Mouse (Mus musculus) kidney, embryonic 16.5 days (tissue): ENCODE data around the gene Afg1l. TPM values are rescaled to one million over a fixed set of nuclear protein-coding genes. Genes with fewer than 3 reads are reported as not detected.
A peak's percentile ranks its signal among the peaks of the same experiment; 100 is the strongest.

Experiments
- ATAC-seq: fragments of 200-750 bp; cut with Nextera tagmentation; 2 replicates; pipeline ENCODE4 v1.8.0; 2017; ENCODE audit warnings: moderate TSS enrichment; ENCODE audit not compliant: low FRiP score, low TSS enrichment
- H3K27ac ChIP-seq: fragments of 300-500 bp; sonication (generic); 2 replicates; pipeline ENCODE4 v1.5.1; 2014; ENCODE audit warnings: low read length
- H3K27me3 ChIP-seq: fragments of 300-500 bp; sonication (generic); 2 replicates; pipeline ENCODE4 v1.6.1; 2014; ENCODE audit warnings: low read length, control low read depth, mixed read lengths; ENCODE audit not compliant: insufficient read depth
- H3K36me3 ChIP-seq: fragments of 300-500 bp; sonication (generic); 2 replicates; pipeline ENCODE4 v1.6.1; 2014; ENCODE audit warnings: low read length, control low read depth, mixed read lengths; ENCODE audit not compliant: insufficient read depth
- H3K4me1 ChIP-seq: fragments of 300-500 bp; sonication (generic); 2 replicates; pipeline ENCODE4 v1.6.1; 2014; ENCODE audit warnings: low read length, control low read depth, mixed read lengths; ENCODE audit not compliant: insufficient read depth
- H3K4me2 ChIP-seq: fragments of 300-500 bp; sonication (generic); replicated peaks from 2 replicates; pipeline ENCODE4 v1.6.1; 2014; ENCODE audit warnings: low read depth, low read length
- H3K4me3 ChIP-seq: fragments of 300-500 bp; sonication (generic); 2 replicates; pipeline ENCODE4 v1.5.1; 2014; ENCODE audit warnings: mild to moderate bottlenecking, low read length
- H3K9ac ChIP-seq: fragments of 300-500 bp; sonication (generic); replicated peaks from 2 replicates; pipeline ENCODE4 v1.6.1; 2014; ENCODE audit warnings: low read length
- H3K9me3 ChIP-seq: fragments of 300-500 bp; sonication (generic); 2 replicates; pipeline ENCODE4 v1.6.1; 2016; ENCODE audit warnings: low read length, control low read depth
- WGBS: fragments of 180-500 bp; shearing (Covaris S2); extraction: QIAGEN DNeasy Blood & Tissue Kit; methylation state at CpG from one replicate; pipeline ENCODE4 v1.1.7; 2014; 5-methylcytosine and 5-hydroxymethylcytosine counted together
- polyA plus RNA-seq: library from polyadenylated mRNA; unstranded; fragments of >200 nt; fragmentation: Nextera tagmentation; extraction: Ambion mirVana; gene quantifications from 2 replicates; pipeline ENCODE4 v1.2.1, GENCODE M21; 2015

The Afg1l gene
- 8.9 and 9.9 TPM in 2 replicates for polyA plus RNA-seq

DNA sequence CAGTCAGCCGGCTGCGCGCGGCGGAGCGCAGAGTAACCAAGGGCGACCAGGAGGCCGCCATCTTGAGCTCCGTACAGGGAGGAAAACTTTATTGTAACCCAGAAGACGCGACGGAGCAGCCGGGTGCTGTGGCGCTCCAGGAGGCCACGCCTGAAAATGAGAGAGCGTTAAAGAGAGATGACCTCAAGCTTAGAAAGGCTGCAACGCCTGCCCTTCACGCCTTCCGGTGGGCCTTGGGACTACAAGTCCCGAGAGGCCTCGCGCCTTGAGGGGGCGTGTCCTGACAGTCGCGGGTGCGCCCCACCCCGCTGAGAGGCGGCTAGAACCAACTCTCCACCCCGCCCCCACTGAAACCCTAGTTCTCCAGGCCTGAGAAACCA, at the start of gene Afg1l:
Gene Afg1l, minus strand, starts transcription at position 225 of the 380 bp plus-strand sequence.
- peak within 1 kb of the TSS; percentile 87 for H3K4me3 ChIP-seq
- no peaks in the 10 kb centered on the region for H3K36me3 ChIP-seq
- peaks cover 11% of the 10 kb centered on the region for H3K4me1 ChIP-seq
- peak within 1 kb of the TSS; percentile 97 for H3K27ac ChIP-seq
- H3K9ac ChIP-seq: peak within 1 kb of the TSS; percentile 94
- peak; percentile 96 for ATAC-seq
- H3K4me2 ChIP-seq: peak within 1 kb of the TSS; percentile 91
- WGBS: under 1% methylated on average over 29 of the region's 29 CpGs
- no peaks in the 10 kb centered on the region for H3K9me3 ChIP-seq
- H3K27me3 ChIP-seq: no peaks in the 10 kb centered on the region

DNA sequence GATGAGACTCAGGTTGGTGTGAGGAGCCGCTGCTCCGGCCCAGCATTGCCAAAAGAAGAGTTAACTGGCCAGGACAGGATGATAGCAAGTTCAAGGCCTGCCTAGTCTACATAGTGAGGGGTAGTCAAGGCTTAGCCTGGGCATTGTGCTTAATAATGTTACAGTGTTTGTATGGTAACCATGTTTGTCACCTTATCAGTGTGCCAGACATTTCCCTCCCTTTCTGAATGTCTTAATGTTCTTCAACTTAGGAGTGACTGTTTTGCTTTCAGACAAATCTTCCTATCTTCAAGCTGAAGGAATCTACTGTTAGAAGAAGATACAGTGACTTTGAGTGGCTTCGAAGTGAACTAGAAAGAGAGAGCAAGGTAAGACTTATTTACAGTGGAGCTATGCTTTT, 47.3 kb upstream of the Afg1l start:
- Histone ChIP-seq H3K27me3 (no peaks in the 10 kb centered on the region), H3K4me3 (no peak overlapping the region), H3K4me1 (peaks cover 6% of the 10 kb centered on the region; the same call in 1 of the 2 replicates), H3K9me3 (no peaks in the 10 kb centered on the region), H3K36me3 (peaks cover 39% of the 10 kb centered on the region), H3K9ac (no peak overlapping the region), H3K4me2 (no peak overlapping the region), H3K27ac (no peak overlapping the region)
- 95% methylated on average over 3 of the region's 3 CpGs for WGBS
- ATAC-seq: no peak

- no peaks in the 10 kb centered on the region for H3K27me3 ChIP-seq
- no peak overlapping the region for H3K4me2 ChIP-seq
- no peak for ATAC-seq
- H3K36me3 ChIP-seq: peaks cover 24% of the 10 kb centered on the region
- H3K4me3 ChIP-seq: no peak overlapping the region
- no peaks in the 10 kb centered on the region for H3K9me3 ChIP-seq
- no peak overlapping the region for H3K9ac ChIP-seq
- peaks cover 6% of the 10 kb centered on the region; the same call in 1 of the 2 replicates for H3K4me1 ChIP-seq
- H3K27ac ChIP-seq: no peak overlapping the region
- 71% methylated on average over 11 of the region's 11 CpGs for WGBS
Measured at GRCm38 (mm10) chr10:42523556-42524162, 45.3 kb upstream of the Afg1l start.

DNA sequence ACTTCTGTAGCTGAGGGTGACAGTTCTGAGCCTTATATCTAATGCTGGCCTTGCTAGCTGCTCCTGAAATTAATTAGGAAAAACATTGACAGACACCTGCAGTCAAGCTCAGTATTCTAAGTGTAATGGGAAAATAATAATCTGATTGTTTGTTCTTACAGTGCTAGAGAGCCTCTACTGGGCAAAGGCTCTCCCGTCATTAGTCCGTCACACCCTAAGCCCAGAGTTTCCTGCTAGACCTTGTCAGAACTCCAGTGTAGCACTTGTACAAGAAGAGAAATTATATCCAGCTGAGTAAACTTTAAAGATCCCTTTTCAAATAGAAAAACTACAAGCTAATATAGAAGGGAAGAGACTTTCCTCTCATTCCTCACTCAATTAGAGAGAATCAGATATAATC, 44.5 kb upstream of the Afg1l start:
- Histone ChIP-seq H3K27me3 (no peaks in the 10 kb centered on the region), H3K4me2 (no peak overlapping the region), H3K9me3 (no peaks in the 10 kb centered on the region), H3K27ac (no peak overlapping the region), H3K36me3 (peaks cover 17% of the 10 kb centered on the region), H3K4me1 (peaks cover 6% of the 10 kb centered on the region; the same call in 1 of the 2 replicates), H3K9ac (no peak overlapping the region), H3K4me3 (no peak overlapping the region)
- ATAC-seq: no peak
- 60% methylated on average over 2 of the region's 2 CpGs for WGBS

- no peaks in the 10 kb centered on the region for H3K9me3 ChIP-seq
- H3K36me3 ChIP-seq: peaks cover 10% of the 10 kb centered on the region
- H3K4me3 ChIP-seq: no peak overlapping the region
- H3K27me3 ChIP-seq: no peaks in the 10 kb centered on the region
- H3K4me1 ChIP-seq: peaks cover 6% of the 10 kb centered on the region; the same call in 1 of the 2 replicates
- H3K4me2 ChIP-seq: no peak overlapping the region
- ATAC-seq: no peak
- WGBS: 55% methylated on average over 4 of the region's 5 CpGs
- H3K9ac ChIP-seq: no peak overlapping the region
- no peak overlapping the region for H3K27ac ChIP-seq
Measured at GRCm38 (mm10) chr10:42521315-42521981, 43.1 kb upstream of the Afg1l start.

DNA sequence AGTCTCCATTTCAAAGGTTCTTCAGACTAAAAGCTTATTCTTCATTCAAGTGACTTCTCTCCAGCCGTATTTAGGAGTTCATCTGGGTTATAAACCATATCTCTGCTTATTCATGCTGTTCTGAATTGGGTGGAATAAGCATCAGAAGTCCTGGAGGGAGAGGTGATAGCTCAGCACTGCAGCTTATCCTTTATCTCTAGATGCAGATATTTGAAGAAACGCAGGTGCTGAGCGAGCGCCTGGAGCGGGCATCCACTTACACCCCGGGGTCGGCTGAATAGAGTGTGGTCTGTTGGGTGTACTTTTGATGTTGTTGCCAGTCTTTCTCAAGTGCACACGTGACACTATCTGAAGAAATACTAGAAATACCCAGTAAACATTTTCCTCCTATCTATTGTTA, 40.0 kb upstream of the Afg1l start:
- 85% methylated on average over 8 of the region's 8 CpGs for WGBS
- Histone ChIP-seq H3K27me3 (no peaks in the 10 kb centered on the region), H3K36me3 (no peaks in the 10 kb centered on the region), H3K4me3 (no peak overlapping the region), H3K9ac (no peak overlapping the region), H3K4me2 (no peak overlapping the region), H3K9me3 (no peaks in the 10 kb centered on the region), H3K27ac (no peak overlapping the region), H3K4me1 (peaks cover 6% of the 10 kb centered on the region; the same call in 1 of the 2 replicates)
- no peak for ATAC-seq

- Histone ChIP-seq H3K9me3 (no peaks in the 10 kb centered on the region), H3K27ac (no peak overlapping the region), H3K4me1 (no peaks in the 10 kb centered on the region), H3K4me3 (no peak overlapping the region), H3K36me3 (peaks cover 6% of the 10 kb centered on the region; the same call in 1 of the 2 replicates), H3K9ac (no peak overlapping the region), H3K27me3 (no peaks in the 10 kb centered on the region), H3K4me2 (no peak overlapping the region)
- no peak for ATAC-seq
Measured at GRCm38 (mm10) chr10:42514125-42514524, 35.8 kb upstream of the Afg1l start.

- WGBS: 86% methylated on average over 6 of the region's 6 CpGs
- Histone ChIP-seq H3K27ac (no peak overlapping the region), H3K4me1 (no peaks in the 10 kb centered on the region), H3K4me2 (no peak overlapping the region), H3K4me3 (no peak overlapping the region), H3K9ac (no peak overlapping the region), H3K36me3 (peaks cover 16% of the 10 kb centered on the region; the same call in 1 of the 2 replicates), H3K27me3 (no peaks in the 10 kb centered on the region), H3K9me3 (no peaks in the 10 kb centered on the region)
- ATAC-seq: no peak
Measured at GRCm38 (mm10) chr10:42511184-42512135, 33.1 kb upstream of the Afg1l start.

DNA sequence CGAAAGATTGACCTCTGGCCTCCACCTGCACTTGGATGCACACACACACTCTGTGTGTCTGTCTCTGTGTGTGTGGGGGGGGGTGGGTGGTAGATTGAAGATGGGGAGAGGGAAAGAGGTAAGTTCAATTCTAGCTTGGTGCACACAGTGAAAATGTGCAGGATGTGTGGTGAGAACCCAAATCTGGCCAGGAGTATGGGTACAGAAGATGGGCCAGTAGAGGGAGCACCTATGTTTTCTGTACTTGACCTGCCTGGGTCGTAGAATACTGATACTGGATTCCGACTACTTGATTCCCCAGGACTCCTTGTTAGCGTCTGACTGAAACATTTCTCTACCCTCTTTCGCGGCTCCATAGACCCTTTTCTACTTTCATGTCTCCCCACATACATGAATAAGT, 31.8 kb upstream of the Afg1l start:
- no peak for ATAC-seq
- Histone ChIP-seq H3K27ac (no peak overlapping the region), H3K27me3 (no peaks in the 10 kb centered on the region), H3K9ac (no peak overlapping the region), H3K4me3 (no peak overlapping the region), H3K4me2 (no peak overlapping the region), H3K4me1 (peaks cover 3% of the 10 kb centered on the region; the same call in 1 of the 2 replicates), H3K36me3 (peaks cover 16% of the 10 kb centered on the region; the same call in 1 of the 2 replicates), H3K9me3 (no peaks in the 10 kb centered on the region)
- 90% methylated on average over 6 of the region's 6 CpGs for WGBS
